Mouse (Mus musculus) CH12.LX (cell line): ENCODE measurements at regions not wholly inside any gene's neighbourhood (a gene's known extent, or its start where the extent isn't known, plus 50 kb on each side); places are given as distances from the start of the nearest gene placed in this dataset.

Experiments used
- DNase-seq: peaks from one replicate; pipeline ENCODE4 v3.0.0-alpha.2; 2013; ENCODE audit errors: extremely low read depth
- H3K27ac ChIP-seq: 2 replicates; pipeline ENCODE4 v1.5.1; 2012; ENCODE audit warnings: low read depth, mild to moderate bottlenecking, control low read depth, moderate library complexity; ENCODE audit not compliant: insufficient read depth
- H3K27me3 ChIP-seq: replicated peaks from 2 replicates; pipeline ENCODE3; 2012; ENCODE audit warnings: inconsistent platforms
- H3K36me3 ChIP-seq, 2 experiments: replicated peaks in 1 of 2; 2 replicates each; pipeline versions ENCODE3 to v1.6.1; 2012; ENCODE audit warnings: inconsistent platforms in 1 of 2, low read length in 1 of 2, mild to moderate bottlenecking in 1 of 2, mixed read lengths in 1 of 2, moderate library complexity in 1 of 2; ENCODE audit not compliant: control insufficient read depth in 1 of 2, insufficient read depth in 1 of 2
- H3K4me1 ChIP-seq, 2 experiments: 2 replicates each; pipeline ENCODE4 v1.6.1; 2012; ENCODE audit warnings: inconsistent platforms in 1 of 2, moderate library complexity in 1 of 2; ENCODE audit not compliant: insufficient read depth in 2 of 2, control insufficient read depth in 1 of 2
- H3K4me2 ChIP-seq: 2 replicates; pipeline ENCODE4 v1.6.1; 2012; ENCODE audit warnings: low read depth, mild to moderate bottlenecking, control low read depth; ENCODE audit not compliant: poor library complexity, insufficient read depth, severe bottlenecking
- H3K4me3 ChIP-seq, 3 experiments: fragments of 150-350 bp in 1 of 3; sonication (generic) in 1 of 3; replicated peaks in 1 of 3; 2 replicates each; pipeline versions ENCODE3 to v1.5.1; 2011 to 2012; ENCODE audit warnings: low read depth in 2 of 3, low read length in 2 of 3, mild to moderate bottlenecking in 2 of 3, moderate library complexity in 2 of 3, control low read depth in 1 of 3, improper control_type of control experiment in 1 of 3, inconsistent platforms in 1 of 3, mixed read lengths in 1 of 3; ENCODE audit not compliant: poor library complexity in 1 of 3
- H3K79me2 ChIP-seq: replicated peaks from 2 replicates; pipeline ENCODE4 v1.6.1; 2012; ENCODE audit warnings: mild to moderate bottlenecking, moderate library complexity; ENCODE audit not compliant: control insufficient read depth, poor library complexity, insufficient read depth, severe bottlenecking; ENCODE audit errors: extremely low read depth
- H3K9ac ChIP-seq: 2 replicates; pipeline ENCODE4 v1.6.1; 2012; ENCODE audit warnings: low read depth, mild to moderate bottlenecking, control low read depth, moderate library complexity; ENCODE audit not compliant: insufficient read depth
- H3K9me3 ChIP-seq: replicated peaks from 2 replicates; pipeline ENCODE3; 2012; ENCODE audit warnings: low read length, inconsistent platforms, mixed read lengths
- CHD1 ChIP-seq: IDR thresholded peaks from 2 replicates; pipeline ENCODE4 v1.6.1; 2012; ENCODE audit warnings: low read depth, low read length, improper control_type of control experiment, inconsistent platforms
- CTCF ChIP-seq, 2 experiments: IDR thresholded peaks in 1 of 2; conservative IDR thresholded peaks in 1 of 2; 2 replicates each; pipeline ENCODE4 v1.5.1; 2011 to 2012; ENCODE audit warnings: low read depth in 2 of 2, low read length in 2 of 2, improper control_type of control experiment in 1 of 2, inconsistent platforms in 1 of 2, mild to moderate bottlenecking in 1 of 2, moderate library complexity in 1 of 2
- E2F4 ChIP-seq: IDR thresholded peaks from 2 replicates; pipeline ENCODE4 v1.6.1; 2011; ENCODE audit warnings: low read depth, low read length, improper control_type of control experiment; ENCODE audit not compliant: insufficient replicate concordance
- ELF1 ChIP-seq: IDR thresholded peaks from 2 replicates; pipeline ENCODE4 v1.6.1; 2014; ENCODE audit warnings: low read depth, mild to moderate bottlenecking, inconsistent platforms, low read length, improper control_type of control experiment
- EP300 ChIP-seq: IDR thresholded peaks from 2 replicates; pipeline ENCODE4 v1.6.1; 2011; ENCODE audit warnings: low read length, improper control_type of control experiment
- ETS1 ChIP-seq: conservative IDR thresholded peaks from 2 replicates; pipeline ENCODE4 v1.6.1; 2012; ENCODE audit warnings: low read depth, mild to moderate bottlenecking, inconsistent platforms, low read length, improper control_type of control experiment, moderate library complexity
- GABPA ChIP-seq: IDR thresholded peaks from 2 replicates; pipeline ENCODE4 v1.6.1; 2012; ENCODE audit warnings: low read depth, low read length, improper control_type of control experiment, inconsistent platforms; ENCODE audit not compliant: insufficient replicate concordance
- HCFC1 ChIP-seq: IDR thresholded peaks from 2 replicates; pipeline ENCODE4 v1.6.1; 2012; ENCODE audit warnings: low read depth, mild to moderate bottlenecking, inconsistent platforms, low read length, improper control_type of control experiment
- IRF4 ChIP-seq: IDR thresholded peaks from 2 replicates; pipeline ENCODE4 v1.6.1; 2014; ENCODE audit warnings: low read depth, mild to moderate bottlenecking, inconsistent platforms, low read length, improper control_type of control experiment
- KAT2A ChIP-seq: IDR thresholded peaks from 2 replicates; pipeline ENCODE4 v1.6.1; 2012; ENCODE audit warnings: low read length, improper control_type of control experiment, inconsistent platforms; ENCODE audit not compliant: insufficient replicate concordance
- MAFK ChIP-seq: IDR thresholded peaks from 2 replicates; pipeline ENCODE4 v1.6.1; 2011; ENCODE audit warnings: low read length, improper control_type of control experiment; ENCODE audit not compliant: insufficient replicate concordance
- MAX ChIP-seq: IDR thresholded peaks from 2 replicates; pipeline ENCODE4 v1.6.1; 2011; ENCODE audit warnings: low read length, improper control_type of control experiment
- MEF2A ChIP-seq: IDR thresholded peaks from 2 replicates; pipeline ENCODE4 v1.6.1; 2014; ENCODE audit warnings: low read depth, mild to moderate bottlenecking, inconsistent platforms, low read length, improper control_type of control experiment, borderline replicate concordance
- MXI1 ChIP-seq: IDR thresholded peaks from 2 replicates; pipeline ENCODE4 v1.6.1; 2011; ENCODE audit warnings: mild to moderate bottlenecking, low read depth, low read length, improper control_type of control experiment
- MYC ChIP-seq: IDR thresholded peaks from 2 replicates; pipeline ENCODE4 v1.6.1; 2011; ENCODE audit warnings: low read depth, mild to moderate bottlenecking, improper control_type of control experiment, low read length
- NELFE ChIP-seq: IDR thresholded peaks from 2 replicates; pipeline ENCODE4 v1.6.1; 2011; ENCODE audit warnings: low read depth, low read length, improper control_type of control experiment
- PAX5 ChIP-seq: IDR thresholded peaks from 2 replicates; pipeline ENCODE4 v1.6.1; 2012; ENCODE audit warnings: low read length, inconsistent platforms, mixed read lengths
- POLR2AphosphoS2 ChIP-seq: IDR thresholded peaks from 2 replicates; pipeline ENCODE4 v1.6.1; 2011; ENCODE audit warnings: low read depth, low read length, improper control_type of control experiment
- RAD21 ChIP-seq: IDR thresholded peaks from 2 replicates; pipeline ENCODE4 v1.6.1; 2011; ENCODE audit warnings: low read depth, mild to moderate bottlenecking, low read length, improper control_type of control experiment, moderate library complexity
- RCOR1 ChIP-seq: conservative IDR thresholded peaks from 2 replicates; pipeline ENCODE4 v1.6.1; 2012; ENCODE audit warnings: low read depth, mild to moderate bottlenecking, inconsistent platforms, low read length, improper control_type of control experiment
- SIN3A ChIP-seq: IDR thresholded peaks from 2 replicates; pipeline ENCODE4 v1.6.1; 2012; ENCODE audit warnings: low read length, improper control_type of control experiment, inconsistent platforms
- TCF12 ChIP-seq: IDR thresholded peaks from 2 replicates; pipeline ENCODE4 v1.6.1; 2014; ENCODE audit warnings: low read depth, mild to moderate bottlenecking, inconsistent platforms, low read length, improper control_type of control experiment
- UBTF ChIP-seq: IDR thresholded peaks from 2 replicates; pipeline ENCODE4 v1.6.1; 2012; ENCODE audit warnings: low read depth, mild to moderate bottlenecking, inconsistent platforms, low read length, improper control_type of control experiment, moderate library complexity
- USF1 ChIP-seq: IDR thresholded peaks from 2 replicates; pipeline ENCODE4 v1.6.1; 2014; ENCODE audit warnings: low read depth, mild to moderate bottlenecking, inconsistent platforms, low read length, improper control_type of control experiment
- USF2 ChIP-seq: conservative IDR thresholded peaks from 2 replicates; pipeline ENCODE4 v1.6.1; 2011; ENCODE audit warnings: low read depth, low read length, improper control_type of control experiment
- dilution Hi-C: fragments of 300-500 bp; cut with MboI; formaldehyde crosslinking; loops from 2 replicates; pipeline ENCODE4 v1.14.3; 2020; ENCODE audit warnings: low sequenced_read_pairs; ENCODE audit not compliant: extremely low pct_unique_long_range_greater_than_20kb, extremely low pct_ligation_motif_present
- in situ Hi-C: fragments of 300-500 bp; cut with MboI; formaldehyde crosslinking; loops from 3 replicates; pipeline ENCODE4 v1.14.3; 2019; ENCODE audit warnings: low sequenced_read_pairs, low pct_ligation_motif_present, low pct_unique_long_range_greater_than_20kb, mixed read lengths

- no peaks in the 10 kb centered on the region for H3K36me3 ChIP-seq
- H3K27me3 ChIP-seq, result no peaks in the 10 kb centered on the region
- in situ Hi-C loops (no loop called here), dilution Hi-C loops (no loop called here)
- H3K27ac ChIP-seq, result no peak overlapping the region
- no peak overlapping the region for H3K4me3 ChIP-seq
- TF ChIP-seq UBTF (no peak), EP300 (no peak), USF1 (no peak), HCFC1 (no peak), KAT2A (no peak), CHD1 (no peak), ELF1 (no peak), MYC (no peak)
- no peak overlapping the region for H3K9ac ChIP-seq
- DNase-seq, result peak; percentile 23
- H3K4me1 ChIP-seq, result peaks cover 0 to 8% of the 10 kb centered on the region in 2 experiments; a peak in 2 of 4 replicates
- H3K79me2 ChIP-seq, result no peaks in the 10 kb centered on the region
- H3K4me2 ChIP-seq, result no peak overlapping the region
- H3K9me3 ChIP-seq, result peaks cover 2% of the 10 kb centered on the region
Observed at GRCm38 (mm10) chr6:145677475-145678325, 62.1 kb downstream of the Tuba3b start.

DNA sequence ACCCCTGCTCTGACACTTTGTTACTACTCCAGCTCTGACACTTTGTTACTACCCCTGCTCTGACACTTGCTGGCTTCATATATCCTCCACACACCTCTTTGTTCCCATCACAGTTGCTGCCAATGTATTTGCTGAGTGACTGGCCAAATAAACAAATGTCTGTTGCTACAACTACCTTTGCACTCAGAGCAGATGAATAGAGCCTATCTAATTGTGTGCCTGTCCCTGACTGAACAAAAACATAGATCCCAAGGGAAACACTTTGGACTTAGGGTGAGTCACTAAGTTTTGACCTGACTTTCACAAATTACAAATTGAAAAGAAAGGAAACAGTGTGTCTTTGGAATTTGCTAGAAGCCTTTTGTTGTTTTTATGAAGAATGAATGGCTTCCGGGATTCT lies 64.0 kb downstream of the Tuba3b start:
- no peak for TF ChIP-seq NELFE
- no peak for TF ChIP-seq PAX5
- TF ChIP-seq MAX, result no peak
- no peak for TF ChIP-seq ELF1
- no peak for TF ChIP-seq MEF2A
- no peak overlapping the region for H3K4me3 ChIP-seq
- no peaks in the 10 kb centered on the region for H3K79me2 ChIP-seq
- H3K9me3 ChIP-seq, result peaks cover 2% of the 10 kb centered on the region
- H3K27ac ChIP-seq, result no peak overlapping the region
- in situ Hi-C loops (no loop called here), dilution Hi-C loops (no loop called here)
- no peaks in the 10 kb centered on the region for H3K27me3 ChIP-seq
- peaks cover 0 to 8% of the 10 kb centered on the region in 2 experiments; a peak in 2 of 4 replicates for H3K4me1 ChIP-seq
- H3K4me2 ChIP-seq, result no peak overlapping the region
- DNase-seq, result no peak
- no peaks in the 10 kb centered on the region for H3K36me3 ChIP-seq
- H3K9ac ChIP-seq, result no peak overlapping the region

GRCm38 (mm10) chr6:145687073-145687472 lies 59.5 kb upstream of the Rassf8 start:
- H3K9ac ChIP-seq, result no peak overlapping the region
- no peaks in the 10 kb centered on the region for H3K27me3 ChIP-seq
- H3K79me2 ChIP-seq, result no peaks in the 10 kb centered on the region
- H3K9me3 ChIP-seq, result no peaks in the 10 kb centered on the region
- TF ChIP-seq RCOR1 (no peak), TCF12 (no peak), ETS1 (no peak), GABPA (no peak), POLR2AphosphoS2 (no peak), CTCF (conservative IDR thresholded peaks at IDR 0.05 in 1 of 2, IDR thresholded peaks at IDR 0.05 in 1 of 2; ENCODE audit: low read depth in 2 of 2, low read length in 2 of 2) (no peak), KAT2A (no peak), RAD21 (no peak), MAFK (no peak), MAX (no peak), IRF4 (no peak), SIN3A (no peak), MEF2A (no peak), E2F4 (no peak), USF2 (no peak), EP300 (no peak), MXI1 (no peak)
- DNase-seq, result no peak
- peaks cover 0 to 6% of the 10 kb centered on the region in 2 experiments; a peak in 1 of 4 replicates for H3K4me1 ChIP-seq
- dilution Hi-C loops, result no loop called here
- no peak overlapping the region for H3K27ac ChIP-seq
- no peaks in the 10 kb centered on the region for H3K36me3 ChIP-seq
- in situ Hi-C loops, result no loop called here
- H3K4me3 ChIP-seq, result no peak overlapping the region
- H3K4me2 ChIP-seq, result no peak overlapping the region
